Mouse (Mus musculus): ENCODE measurements around the gene Gm9376.

The Gm9376 gene

DNA sequence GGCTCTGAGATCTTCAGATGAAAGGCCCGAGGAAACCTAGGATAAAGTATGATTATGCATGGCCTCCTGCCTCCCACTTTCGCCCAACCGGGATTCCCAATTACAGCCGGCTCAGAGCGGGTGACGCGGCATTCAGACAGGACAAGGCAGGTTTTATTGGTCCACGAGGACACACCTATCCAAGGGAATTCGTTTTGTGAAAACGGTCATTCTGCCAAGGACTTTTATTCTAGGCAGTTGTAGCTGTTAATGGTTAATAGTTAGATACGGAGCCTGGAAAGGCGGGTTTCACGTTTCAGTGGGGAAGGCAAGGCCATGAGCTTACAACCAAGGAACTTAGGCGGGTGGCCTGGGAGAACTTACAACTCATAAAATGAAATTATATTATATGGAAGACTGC lies 16.2 kb downstream of the Gm9376 start:
- DNase-seq: peak; percentile 47 to 68

DNA sequence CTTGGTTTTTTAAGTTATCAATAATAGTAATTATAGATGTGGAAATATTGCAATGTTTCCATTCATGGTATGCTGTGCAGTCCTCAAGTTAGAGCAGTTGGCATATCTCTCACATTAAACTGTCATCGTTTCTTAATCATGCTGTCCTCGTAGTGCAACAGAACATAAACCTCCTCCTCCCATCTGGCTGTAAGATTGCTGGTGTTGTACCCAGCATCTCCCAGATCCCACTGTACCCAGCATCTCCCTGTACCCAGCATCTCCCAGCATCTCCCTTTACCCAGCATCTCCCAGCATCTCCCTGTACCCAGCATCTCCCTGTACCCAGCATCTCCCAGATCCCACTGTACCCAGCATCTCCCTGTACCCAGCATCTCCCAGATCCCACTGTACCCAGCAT lies 19.3 kb downstream of the Gm9376 start:
- no peak for DNase-seq

DNA sequence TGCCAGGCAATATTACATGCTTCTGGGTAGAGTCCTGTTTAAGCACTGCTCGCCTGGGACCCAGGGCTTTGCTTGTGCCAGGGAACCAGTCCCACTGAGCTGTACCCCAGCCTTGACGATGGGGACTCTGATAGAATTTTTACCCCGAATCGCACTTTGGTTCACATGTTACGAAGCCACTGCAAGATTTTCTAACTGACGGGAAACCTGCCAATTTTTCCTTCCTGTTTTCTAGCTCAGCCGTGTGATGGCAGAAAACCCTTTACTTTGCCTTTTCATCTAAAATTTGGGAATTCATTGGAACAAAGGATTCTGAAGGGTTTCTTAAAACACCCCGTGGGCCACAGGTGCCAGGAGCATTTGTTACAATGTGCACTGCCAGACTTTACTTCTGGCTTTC lies 22.4 kb downstream of the Gm9376 start:
- no peak for DNase-seq

DNA sequence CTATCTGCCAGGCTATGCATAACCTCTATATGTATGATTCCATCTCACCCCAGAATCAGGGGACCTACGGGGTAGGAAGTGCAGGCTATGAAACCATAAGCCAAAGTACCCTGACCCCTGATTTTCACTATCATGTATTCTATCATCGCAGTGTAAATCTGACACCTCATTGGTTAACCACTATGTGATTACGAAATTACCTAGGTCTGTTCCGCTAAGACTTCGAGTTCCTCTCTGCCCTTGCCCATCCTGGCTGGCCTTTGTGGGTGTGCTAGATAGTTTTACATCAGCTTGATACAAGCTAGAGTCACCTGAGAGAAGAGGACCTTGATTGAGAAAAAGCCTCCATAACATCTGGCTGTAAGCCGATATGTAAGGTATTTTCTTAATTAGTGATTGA lies 23.2 kb downstream of the Gm9376 start:
- no peak for DNase-seq

DNA sequence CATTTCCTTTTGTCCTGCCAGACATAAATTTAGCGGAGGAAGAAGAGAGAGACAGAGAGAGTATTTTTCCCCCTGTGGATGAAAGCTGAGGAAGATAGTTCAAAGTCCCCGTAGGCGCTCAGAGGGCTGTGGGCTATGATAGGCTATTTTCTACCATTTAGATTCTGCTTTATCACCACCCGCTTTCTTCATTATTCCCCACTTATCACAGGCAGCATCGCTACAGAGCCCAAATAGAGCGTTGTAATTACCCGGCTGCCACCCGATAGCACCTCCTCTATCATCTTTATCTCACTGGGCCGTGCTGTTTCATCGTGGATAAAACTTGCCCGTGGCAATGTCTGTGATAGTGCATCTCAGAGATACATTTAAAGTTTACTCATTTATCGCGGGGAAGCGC lies 35.8 kb downstream of the Gm9376 start:
- no peak for DNase-seq

DNA sequence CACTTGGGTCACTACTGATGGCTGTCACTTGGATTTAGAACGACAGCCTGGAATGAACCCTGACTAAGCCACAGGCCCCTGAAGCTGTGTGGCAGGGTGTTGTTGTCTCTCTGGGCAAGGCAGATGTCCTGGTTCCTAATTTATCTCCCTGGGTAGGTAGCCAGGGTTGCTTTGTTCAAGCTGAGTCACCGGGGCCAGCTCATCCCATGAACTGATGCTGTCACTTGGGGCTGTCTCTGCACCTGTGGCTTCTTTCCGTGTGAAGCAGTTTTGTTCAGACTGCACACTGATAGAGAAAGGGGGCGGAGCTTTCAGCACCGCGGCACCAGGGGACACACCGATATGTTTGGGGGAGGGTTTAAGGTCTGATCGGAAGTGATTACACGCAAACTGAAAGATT lies 37.8 kb downstream of the Gm9376 start:
- DNase-seq: no peak

DNA sequence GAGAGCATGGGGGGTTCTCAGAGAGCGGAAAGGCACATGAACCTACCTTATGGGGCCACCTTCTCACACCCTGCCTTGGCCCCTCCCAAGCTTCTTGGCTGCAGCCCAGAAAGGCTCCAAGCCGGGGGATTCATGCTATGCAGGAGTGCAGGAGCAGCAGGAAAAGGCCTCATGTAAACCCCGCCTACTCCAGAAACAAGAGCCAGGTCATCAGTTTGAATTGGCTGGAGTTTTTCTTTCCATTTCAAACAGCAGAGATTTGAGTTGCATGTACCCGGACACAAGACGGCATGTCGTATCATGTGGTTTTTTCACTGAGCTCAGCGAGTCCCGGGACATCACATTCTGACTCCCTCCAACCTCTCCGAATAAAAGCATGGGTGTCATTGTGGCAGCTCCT lies 39.2 kb downstream of the Gm9376 start:
- no peak for DNase-seq

DNA sequence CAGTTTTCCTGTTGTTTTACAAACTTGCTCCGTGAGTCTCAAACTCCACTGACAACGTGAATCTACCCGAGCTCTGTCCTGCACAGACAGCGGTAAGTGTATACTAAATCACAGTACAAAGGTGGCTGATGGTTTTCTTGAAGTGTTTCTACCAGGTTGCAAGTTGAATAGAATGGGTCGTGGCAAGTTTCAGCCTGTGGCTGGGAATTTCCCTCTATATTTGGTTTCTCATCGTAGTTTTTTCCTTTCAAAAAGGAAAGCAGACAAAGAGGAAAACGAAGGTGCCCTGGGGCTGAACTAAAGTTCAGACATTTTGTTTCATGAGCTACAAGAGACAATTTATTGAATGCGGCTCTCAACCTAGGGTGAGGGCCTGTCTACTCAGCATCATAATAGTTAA lies 40.3 kb downstream of the Gm9376 start:
- DNase-seq: no peak

DNA sequence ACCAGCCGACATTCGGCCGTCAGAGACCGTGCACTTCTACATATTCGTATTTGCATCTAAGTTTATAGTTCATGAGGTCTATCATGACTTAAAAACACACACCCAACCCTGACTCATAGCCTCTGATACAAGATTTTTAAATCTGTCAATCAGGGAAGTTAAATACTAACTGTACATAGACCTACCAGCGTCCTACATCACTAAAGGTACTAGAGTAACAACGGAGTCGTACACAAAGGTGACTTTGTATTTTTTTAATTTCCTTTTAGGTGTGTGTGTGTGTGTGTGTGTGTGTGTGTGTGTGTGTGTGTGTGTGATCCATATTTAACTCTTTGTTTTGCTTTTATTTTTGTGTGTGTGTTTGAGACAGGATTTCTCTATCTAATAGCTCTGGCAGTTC lies 44.9 kb downstream of the Gm9376 start:
- no peak for DNase-seq

DNA sequence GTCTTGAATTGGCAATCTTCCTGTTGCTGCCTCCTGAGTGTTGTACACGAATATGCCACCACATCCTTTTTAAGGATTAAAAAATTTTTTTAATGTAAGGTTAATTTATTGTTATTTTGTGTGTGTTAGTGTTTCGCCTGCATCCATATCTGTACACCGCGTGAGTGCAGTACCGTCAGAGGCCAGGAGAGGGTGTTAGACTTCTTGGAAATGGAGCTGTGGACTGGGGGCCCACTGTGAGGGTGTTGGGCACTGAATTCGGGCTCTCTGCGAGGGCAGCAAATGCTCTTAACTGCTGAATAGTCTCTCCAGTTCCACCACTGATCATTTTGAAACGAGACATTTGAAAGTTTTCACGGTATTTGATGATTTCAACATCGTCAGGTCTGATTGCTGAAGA lies 45.9 kb downstream of the Gm9376 start:
- DNase-seq: no peak

DNA sequence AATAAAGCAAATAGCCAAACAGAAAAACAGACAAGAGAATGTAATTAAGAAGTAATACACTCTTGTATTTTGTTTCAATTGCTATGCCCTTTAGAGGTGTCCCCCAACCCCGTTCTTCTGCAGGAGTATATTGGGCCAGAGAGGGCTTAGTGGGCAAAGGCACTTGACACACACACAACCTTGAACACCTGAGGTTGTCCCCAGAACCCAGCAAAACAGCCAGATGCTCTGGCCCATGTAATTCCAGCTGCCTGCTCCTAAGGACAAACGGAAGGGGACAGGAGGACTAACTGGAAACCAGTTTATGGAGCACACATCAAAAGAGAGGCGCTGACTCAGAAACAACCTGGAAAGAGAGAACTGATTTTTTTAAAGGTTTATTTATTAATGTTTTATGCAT lies 47.2 kb downstream of the Gm9376 start:
- no peak for DNase-seq

DNA sequence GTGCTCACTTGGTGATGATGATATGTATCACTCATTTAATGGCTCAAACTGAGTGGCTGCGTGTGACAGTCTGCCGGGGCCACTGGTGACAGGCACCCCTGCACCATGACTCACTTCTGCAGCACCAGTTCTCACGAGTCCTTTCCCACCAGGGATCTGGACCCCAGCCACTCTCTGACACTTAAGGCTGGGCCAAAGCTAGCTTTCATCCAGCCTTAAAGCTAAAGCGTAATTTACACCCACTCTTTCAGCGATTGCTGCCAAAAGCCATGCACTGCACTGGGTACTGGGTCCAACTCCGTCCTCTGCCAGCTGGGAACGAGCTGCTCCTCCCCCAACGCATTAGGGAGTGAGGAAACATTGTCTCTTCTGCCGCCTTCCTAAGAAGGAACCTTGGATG lies 50.5 kb downstream of the Gm9376 start:
- DNase-seq: no peak

All from kidney, postnatal 36 days (tissue).